Mouse (Mus musculus) adrenal gland, adult 10 weeks (tissue): ENCODE results near the gene Olfr1162. TPM values are rescaled to one million over a fixed set of nuclear protein-coding genes. Genes with fewer than 3 reads are reported as not detected.

Experiments used
- polyA plus RNA-seq: library from polyadenylated mRNA; stranded (reverse); fragments of 350-450 nt; fragmentation: Illumina TruSeq; extraction: RNeasy Lipid Tissue Mini Kit (QIAGEN cat#74804); gene quantifications from one replicate; pipeline ENCODE4 v1.2.3, GENCODE M21; 2014; ENCODE audit warnings: low read depth, low replicate concordance

The Olfr1162 gene
- polyA plus RNA-seq: not detected

GRCm38 (mm10) chr2:88051029-88051428 is at the start of gene Olfr1162:
Gene Olfr1162, minus strand, starts transcription at chr2:88051129.

GRCm38 (mm10) chr2:88093866-88094265 is 42.9 kb upstream of the Olfr1162 start, which contains the start of gene Olfr1164:
Gene Olfr1164, minus strand, starts transcription at chr2:88093966.

GRCm38 (mm10) chr2:88071730-88072129 is 20.8 kb upstream of the Olfr1162 start, which contains the start of gene Olfr1163:
Gene Olfr1163, minus strand, starts transcription at chr2:88071830.

GRCm38 (mm10) chr2:88037599-88037998 is 13.3 kb downstream of the Olfr1162 start, which contains the start of gene Olfr73:
Gene Olfr73, minus strand, starts transcription at chr2:88037699.

GRCm38 (mm10) chr2:88022474-88022873 is 28.5 kb downstream of the Olfr1162 start, which contains the start of gene Olfr1161:
Gene Olfr1161, plus strand, starts transcription at chr2:88022774.

GRCm38 (mm10) chr2:88007515-88008318 is 43.2 kb downstream of the Olfr1162 start, which contains the start of gene Olfr1160:
Gene Olfr1160, minus strand, starts transcription at chr2:88008268.

Other genes starting within 250 kb of the Olfr1162 start
- gene Olfr1145, start 241.3 kb downstream of the Olfr1162 start, polyA plus RNA-seq: not detected
- gene Olfr1148, start 220.6 kb downstream of the Olfr1162 start, polyA plus RNA-seq: not detected
- not detected for gene Olfr1150-ps1, start 207.1 kb downstream of the Olfr1162 start, polyA plus RNA-seq
- gene Olfr1151, start 195.3 kb downstream of the Olfr1162 start, polyA plus RNA-seq: not detected
- gene Olfr1152, start 184.6 kb downstream of the Olfr1162 start, polyA plus RNA-seq: not detected
- gene Olfr1153, start 156.2 kb downstream of the Olfr1162 start, polyA plus RNA-seq: not detected
- not detected for gene Olfr1154, start 146.0 kb downstream of the Olfr1162 start, polyA plus RNA-seq
- gene Olfr1155, start 106.0 kb downstream of the Olfr1162 start, polyA plus RNA-seq: not detected
- gene Olfr1156, start 98.0 kb downstream of the Olfr1162 start, polyA plus RNA-seq: not detected
- gene Olfr1157, start 82.8 kb downstream of the Olfr1162 start, polyA plus RNA-seq: not detected
- not detected for gene Olfr74, start 76.5 kb downstream of the Olfr1162 start, polyA plus RNA-seq
- not detected for gene Olfr1158, start 61.0 kb downstream of the Olfr1162 start, polyA plus RNA-seq
- not detected for gene Olfr1160, start 42.9 kb downstream of the Olfr1162 start, polyA plus RNA-seq
- gene Olfr1161, start 28.4 kb downstream of the Olfr1162 start, polyA plus RNA-seq: not detected
- gene Olfr73, start 13.4 kb downstream of the Olfr1162 start, polyA plus RNA-seq: not detected
- gene Olfr1163, start 20.7 kb upstream of the Olfr1162 start, polyA plus RNA-seq: not detected
- not detected for gene Olfr1164, start 42.8 kb upstream of the Olfr1162 start, polyA plus RNA-seq
- gene Olfr1166, start 77.1 kb upstream of the Olfr1162 start, polyA plus RNA-seq: not detected
- not detected for gene Olfr1167, start 104.1 kb upstream of the Olfr1162 start, polyA plus RNA-seq
- not detected for gene Olfr1168, start 130.8 kb upstream of the Olfr1162 start, polyA plus RNA-seq
- gene Olfr1170, start 177.2 kb upstream of the Olfr1162 start, polyA plus RNA-seq: not detected
- not detected for gene Olfr1173, start 228.7 kb upstream of the Olfr1162 start, polyA plus RNA-seq